Mouse (Mus musculus): ENCODE measurements at regions not wholly inside any gene's neighbourhood (a gene's known extent, or its start where the extent isn't known, plus 50 kb on each side); places are given as distances from the start of the nearest gene placed in this dataset.

- TF ChIP-seq CTCF (conservative IDR thresholded peaks at IDR 0.05; ENCODE audit: low read length) (no peak), POU5F1 (IDR thresholded peaks at IDR 0.05; ENCODE audit: borderline replicate concordance, low read length) (no peak)
Measured at GRCm38 (mm10) chr8:77826255-77826654, 102.0 kb upstream of the Ednra start.

Measured in E14TG2a.4 (cell line).